Mouse (Mus musculus) cerebellum, postnatal 4 days (tissue): Measurements from ENCODE around the gene Gm12117.

Experiments used
- DNase-seq, 2 experiments: peaks; one replicate each; pipeline ENCODE4 v3.0.0; 2022; ENCODE audit warnings: low spot score in 2 of 2, mixed read lengths in 1 of 2

Gm12117 gene

DNA sequence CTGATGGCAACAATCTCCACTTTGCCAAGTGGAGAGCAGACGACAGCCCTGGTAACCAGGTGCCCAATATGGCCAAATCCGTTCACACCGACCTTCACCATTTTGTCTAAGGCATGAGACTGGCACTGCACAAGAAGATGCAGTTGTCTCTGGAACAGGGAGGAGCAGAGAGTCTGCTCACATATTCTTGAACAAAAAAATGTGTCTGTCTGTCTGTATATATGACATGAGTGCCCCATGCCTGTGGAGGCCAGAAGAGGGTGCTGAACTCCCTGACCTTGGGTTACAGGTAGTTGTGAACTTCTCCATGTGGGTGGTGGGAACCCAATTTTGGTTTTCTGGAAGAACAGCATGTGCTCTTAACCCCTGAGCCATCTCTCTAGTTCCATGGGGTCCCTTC lies at the start of gene Gm12117:
Gm12117 (minus strand) TSS at position 101 of the 400 bp plus-strand sequence.
- DNase-seq, result no peak

- DNase-seq, result no peak
Observed at GRCm38 (mm10) chr11:33319006-33319611, 42.6 kb upstream of the Gm12117 start.

- no peak for DNase-seq
Observed at GRCm38 (mm10) chr11:33309566-33309965, 33.0 kb upstream of the Gm12117 start.

GRCm38 (mm10) chr11:33300859-33301258 lies 24.3 kb upstream of the Gm12117 start:
- DNase-seq, result peak in 1 of 2 experiments; percentile 9

GRCm38 (mm10) chr11:33299371-33299770 lies 22.8 kb upstream of the Gm12117 start:
- DNase-seq, result peak in 1 of 2 experiments; percentile 29

DNA sequence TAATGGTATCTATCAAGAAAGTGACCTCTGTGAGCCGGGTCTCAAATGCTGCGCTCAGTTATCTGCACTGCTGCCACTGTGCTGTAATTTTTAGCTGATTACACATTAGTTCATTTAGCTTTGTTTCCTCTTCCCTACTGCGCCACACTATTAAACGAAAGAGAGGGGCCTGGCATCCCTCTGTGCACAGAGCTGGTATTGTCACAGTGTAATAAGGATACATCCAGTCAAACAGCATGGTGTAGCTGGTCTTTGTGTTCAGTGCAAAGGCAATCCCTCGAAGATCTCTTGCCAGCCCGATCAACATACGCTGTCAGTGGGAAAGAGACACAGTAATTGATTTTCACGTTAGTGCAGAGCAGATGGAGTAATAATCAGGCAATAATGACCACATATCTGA lies 20.6 kb upstream of the Gm12117 start:
- no peak for DNase-seq

DNA sequence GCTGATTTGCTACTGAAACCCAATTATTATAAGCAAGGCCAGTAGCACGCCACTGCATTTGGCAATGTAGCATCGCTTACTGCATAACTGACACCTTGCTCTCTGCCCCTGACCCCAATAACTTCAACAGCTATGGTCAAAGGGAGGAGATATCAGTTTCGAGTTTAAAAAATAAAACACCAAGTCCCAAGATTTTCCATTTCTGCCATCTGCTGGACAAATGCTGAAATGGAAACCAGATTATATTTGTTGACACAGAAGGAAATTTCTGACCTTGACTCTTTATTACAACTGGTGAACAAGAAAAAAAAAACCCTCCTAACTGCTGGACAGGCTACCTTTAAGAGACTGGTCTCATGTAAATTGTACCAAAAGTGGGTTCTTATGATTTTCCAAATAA lies 18.9 kb upstream of the Gm12117 start:
- DNase-seq, result no peak

DNA sequence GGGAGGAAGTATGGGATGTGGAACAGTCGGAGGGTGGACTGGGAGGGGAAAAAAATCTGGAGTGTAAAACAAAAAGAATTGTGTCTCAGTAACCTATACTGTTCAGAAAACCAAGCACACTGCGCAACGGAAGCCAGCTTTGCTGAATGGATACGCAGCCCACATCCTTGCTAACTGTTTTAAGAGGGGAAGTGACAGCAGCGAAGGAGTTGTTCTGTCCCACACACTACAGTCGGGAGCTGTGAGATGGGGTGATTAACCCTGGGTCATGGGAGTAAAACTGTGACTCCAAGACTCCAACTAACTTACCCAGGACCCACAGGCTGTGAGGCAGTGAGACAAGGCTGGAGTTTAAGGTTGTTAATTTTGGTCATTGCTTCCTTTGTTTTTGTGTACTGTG lies 17.5 kb upstream of the Gm12117 start:
- no peak for DNase-seq

DNA sequence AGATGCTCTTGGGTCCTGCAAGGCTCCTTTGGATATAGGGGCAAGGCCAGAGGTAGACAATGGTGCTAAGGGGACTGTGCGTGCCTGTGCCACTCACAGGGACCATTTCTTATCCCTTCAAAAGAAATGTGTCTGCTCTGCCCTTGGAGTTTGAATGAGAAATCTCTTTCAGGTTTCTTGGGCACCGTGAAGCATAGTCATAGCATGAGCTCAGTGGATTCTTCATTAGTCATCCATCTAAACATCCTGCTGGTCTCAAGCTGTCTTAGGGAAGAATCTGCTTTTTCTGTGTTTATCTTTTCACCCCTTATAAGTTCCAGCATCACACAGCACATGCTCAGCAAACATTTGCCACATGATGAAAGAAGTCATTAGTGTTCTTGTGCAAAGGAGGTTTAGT lies 2.0 kb upstream of the Gm12117 start:
- no peak for DNase-seq

- DNase-seq, result no peak
Observed at GRCm38 (mm10) chr11:33274816-33275215, 1.7 kb downstream of the Gm12117 start.

DNA sequence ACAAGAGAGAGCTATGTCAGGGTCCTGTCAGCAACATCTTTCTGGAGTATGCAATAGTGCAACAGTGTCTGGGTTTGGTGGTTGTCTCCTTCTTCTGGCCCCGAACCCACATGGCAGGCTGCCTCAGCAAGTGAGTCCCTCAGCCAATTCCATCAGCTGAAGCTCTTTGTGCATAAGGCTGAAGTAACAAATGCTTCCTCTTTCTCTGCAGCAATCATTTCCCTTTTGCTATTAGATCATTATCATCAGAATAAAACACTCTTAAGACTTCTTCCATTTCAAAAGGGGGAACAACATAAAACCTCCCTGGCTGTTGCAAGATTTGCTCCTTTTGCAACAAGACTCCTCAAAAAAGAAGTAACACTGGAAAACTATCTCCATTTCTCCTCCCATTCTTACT lies 2.2 kb downstream of the Gm12117 start:
- DNase-seq, result no peak

DNA sequence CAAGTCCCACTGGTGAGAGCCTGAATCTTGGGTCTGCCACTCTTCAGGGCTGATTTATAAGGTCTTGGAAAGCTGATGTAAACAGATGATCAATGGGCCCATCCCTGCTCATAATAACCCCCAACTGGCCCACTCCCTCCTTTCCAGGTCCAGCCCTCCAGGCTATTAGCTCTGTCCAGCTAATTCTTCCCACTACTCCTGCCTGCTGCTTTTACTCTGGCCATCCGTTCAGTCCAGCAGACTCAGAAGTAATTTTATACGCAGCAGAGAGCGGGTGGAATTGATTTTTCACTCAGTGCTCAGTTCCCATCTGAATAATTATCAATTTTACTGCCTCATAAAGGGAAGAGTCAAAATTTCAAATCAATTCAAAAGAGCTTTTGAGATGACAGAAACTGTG lies 36.2 kb downstream of the Gm12117 start:
- DNase-seq, result no peak

GRCm38 (mm10) chr11:33234134-33234533 lies 42.4 kb downstream of the Gm12117 start:
- DNase-seq, result no peak

GRCm38 (mm10) chr11:33232056-33232455 lies 44.5 kb downstream of the Gm12117 start:
- no peak for DNase-seq

DNA sequence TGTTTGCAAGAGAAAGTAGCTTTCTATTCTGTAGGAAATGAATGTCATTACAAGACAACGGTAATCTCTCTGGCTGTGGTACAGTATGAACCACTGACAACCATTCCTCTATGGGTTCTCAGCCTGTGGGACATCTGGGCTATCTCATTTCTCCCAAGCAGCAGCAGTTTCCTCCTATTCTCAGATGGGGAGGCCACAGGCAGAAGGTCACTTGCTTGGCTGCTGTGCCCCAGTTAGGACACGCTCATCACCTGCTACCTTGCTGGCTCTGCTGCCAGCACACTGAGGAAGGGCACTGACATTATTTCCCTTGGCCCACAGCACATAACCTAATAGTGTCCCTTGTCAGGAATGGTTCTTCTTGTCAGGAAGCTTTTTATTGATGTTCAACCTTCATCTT lies 48.4 kb downstream of the Gm12117 start:
- DNase-seq, result no peak

DNA sequence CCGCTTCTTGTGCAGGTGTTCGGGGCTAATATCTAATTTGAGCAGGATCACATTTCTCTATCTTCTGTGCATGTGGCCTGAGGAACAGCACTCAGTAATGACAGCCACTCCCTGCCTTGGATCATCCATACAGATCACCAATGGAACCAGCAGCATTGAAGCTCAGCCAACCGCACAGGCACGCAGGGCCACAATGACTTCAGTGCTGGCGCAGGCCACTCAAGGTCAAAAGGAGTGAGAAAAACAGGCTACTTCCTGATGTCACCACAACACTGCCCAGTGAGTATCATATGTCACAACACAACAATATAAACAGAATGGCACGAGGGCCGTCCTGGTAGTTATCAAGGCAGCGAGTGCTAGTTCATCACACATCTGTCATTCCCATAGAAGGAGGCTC lies 50.0 kb downstream of the Gm12117 start:
- DNase-seq, result no peak
